Mouse (Mus musculus): ENCODE data around the gene Veph1. TPM values are rescaled to one million over a fixed set of nuclear protein-coding genes. Genes with fewer than 3 reads are reported as not detected.

Veph1 gene
- polyA plus RNA-seq, 1 experiment, result 7.7 TPM

DNA sequence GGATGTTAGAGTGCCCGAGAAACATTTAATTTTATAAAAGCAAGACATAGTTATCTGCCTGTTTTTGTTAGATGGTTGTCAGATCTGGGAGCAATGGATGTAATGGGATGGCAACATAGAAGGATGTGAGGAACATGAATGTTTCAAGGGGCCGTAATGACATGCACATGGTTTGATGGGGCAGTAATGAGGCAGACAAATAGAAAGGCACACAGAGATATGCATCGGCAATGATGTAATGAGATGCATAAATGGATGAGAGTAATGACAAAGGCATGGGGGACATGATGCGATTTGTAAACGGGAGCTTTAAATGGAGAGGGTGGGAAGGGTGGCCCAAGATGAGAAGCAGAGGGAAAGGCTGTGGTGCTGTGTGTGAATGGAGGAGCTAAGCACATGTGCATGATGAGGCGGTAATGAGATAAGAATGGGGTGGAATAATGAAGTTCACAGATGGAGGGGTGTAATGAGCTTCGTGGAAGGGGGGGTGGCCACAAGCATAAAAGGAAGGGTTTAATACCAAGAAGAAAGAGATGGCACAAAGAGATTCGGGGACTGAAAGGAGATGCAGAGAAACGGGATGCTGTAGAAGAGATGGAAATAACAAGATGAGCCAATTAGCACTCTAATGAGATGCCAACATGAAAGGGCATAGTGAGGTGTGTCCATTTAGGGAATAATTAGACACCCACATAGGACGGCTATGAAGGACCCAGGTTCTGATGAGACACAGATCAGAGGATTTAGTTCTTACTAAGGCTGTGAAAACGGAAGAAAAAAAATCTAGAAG lies 194.6 kb downstream of the Veph1 start:
- TF ChIP-seq POLR2A (IDR thresholded peaks at IDR 0.05; ENCODE audit: low read depth, low read length), result no peak
- TF ChIP-seq CTCF (conservative IDR thresholded peaks at IDR 0.05; ENCODE audit: insufficient read depth, insufficient read length, low read depth, low read length), result no peak
- 79% methylated on average over 11 of the region's 11 CpGs for WGBS
- DNase-seq, result no peak
- no peak overlapping the region for H3K4me3 ChIP-seq (ENCODE audit: insufficient read depth, low read depth, low read length)
- H3K4me1 ChIP-seq (ENCODE audit: control insufficient read depth, insufficient read depth, low read length), result no peaks in the 10 kb centered on the region; the same call in 1 of the 2 replicates
- no peaks in the 10 kb centered on the region; the same call in 1 of the 2 replicates for H3K36me3 ChIP-seq (ENCODE audit: control insufficient read depth, insufficient read depth, low read length)
- no peaks in the 10 kb centered on the region for H3K27me3 ChIP-seq (replicated peaks; ENCODE audit: control insufficient read depth, insufficient read depth, low read length)
- no peak overlapping the region for H3K27ac ChIP-seq (ENCODE audit: insufficient read depth, low read depth, low read length)

DNA sequence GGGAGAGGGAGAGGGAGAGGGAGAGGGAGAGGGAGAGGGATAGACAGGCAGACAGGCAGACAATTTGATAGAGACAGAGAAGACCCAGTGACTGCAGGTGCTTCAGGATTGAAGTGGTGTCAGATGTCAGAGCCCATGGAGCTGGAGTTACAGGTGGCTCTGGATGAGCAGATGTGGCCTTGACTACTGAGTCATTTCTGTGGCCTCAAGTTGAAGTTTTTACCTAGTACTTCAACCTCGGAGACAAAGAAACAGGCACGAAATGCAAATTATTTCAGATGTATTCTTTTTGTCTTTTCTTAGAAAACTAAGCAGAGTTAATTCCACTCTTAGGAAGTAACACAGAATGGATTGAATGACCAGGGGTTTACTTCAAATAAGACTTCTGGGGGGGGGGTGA lies 195.6 kb downstream of the Veph1 start:
- no peak for TF ChIP-seq POLR2A (IDR thresholded peaks at IDR 0.05; ENCODE audit: low read depth, low read length)
- TF ChIP-seq CTCF (conservative IDR thresholded peaks at IDR 0.05; ENCODE audit: insufficient read depth, insufficient read length, low read depth, low read length), result no peak
- Histone ChIP-seq H3K4me1 (ENCODE audit: control insufficient read depth, insufficient read depth, low read length) (no peaks in the 10 kb centered on the region; the same call in 1 of the 2 replicates), H3K4me3 (ENCODE audit: insufficient read depth, low read depth, low read length) (no peak overlapping the region), H3K36me3 (ENCODE audit: control insufficient read depth, insufficient read depth, low read length) (no peaks in the 10 kb centered on the region; the same call in 1 of the 2 replicates), H3K27me3 (replicated peaks; ENCODE audit: control insufficient read depth, insufficient read depth, low read length) (no peaks in the 10 kb centered on the region), H3K27ac (ENCODE audit: insufficient read depth, low read depth, low read length) (no peak overlapping the region)
- WGBS, result 82% methylated on average over 2 of the region's 2 CpGs
- DNase-seq, result no peak

DNA sequence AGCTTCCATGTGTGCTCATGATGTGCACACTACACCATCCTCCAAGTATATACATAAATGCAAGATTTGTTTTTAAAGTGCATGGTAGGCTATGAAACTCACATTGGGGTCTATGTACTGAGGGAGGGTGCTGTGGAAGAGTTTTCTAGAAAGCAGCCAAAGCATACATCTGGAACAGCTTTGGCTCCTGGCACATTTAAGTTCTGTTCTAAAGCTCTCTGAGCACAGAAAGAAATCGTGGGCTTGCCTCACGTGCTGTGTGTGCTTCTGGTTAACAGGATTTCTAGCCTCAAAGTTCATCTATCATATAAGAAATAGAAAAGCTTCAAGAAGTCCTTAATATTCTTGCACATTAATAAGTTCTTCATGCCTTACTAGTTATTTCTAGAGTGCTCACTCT lies 204.9 kb downstream of the Veph1 start:
- DNase-seq, result no peak
- 82% methylated on average over 2 of the region's 2 CpGs for WGBS
- no peaks in the 10 kb centered on the region for H3K4me1 ChIP-seq (ENCODE audit: control insufficient read depth, insufficient read depth, low read length)
- no peak overlapping the region for H3K4me3 ChIP-seq (ENCODE audit: insufficient read depth, low read depth, low read length)
- H3K36me3 ChIP-seq (ENCODE audit: control insufficient read depth, insufficient read depth, low read length), result 0 out of 2 replicates have a peak, but pooled peaks cover 3% of the 10 kb centered on the region
- H3K27me3 ChIP-seq (replicated peaks; ENCODE audit: control insufficient read depth, insufficient read depth, low read length), result no peaks in the 10 kb centered on the region
- no peak overlapping the region for H3K27ac ChIP-seq (ENCODE audit: insufficient read depth, low read depth, low read length)
- TF ChIP-seq POLR2A (IDR thresholded peaks at IDR 0.05; ENCODE audit: low read depth, low read length) (no peak), CTCF (conservative IDR thresholded peaks at IDR 0.05; ENCODE audit: insufficient read depth, insufficient read length, low read depth, low read length) (no peak)

DNA sequence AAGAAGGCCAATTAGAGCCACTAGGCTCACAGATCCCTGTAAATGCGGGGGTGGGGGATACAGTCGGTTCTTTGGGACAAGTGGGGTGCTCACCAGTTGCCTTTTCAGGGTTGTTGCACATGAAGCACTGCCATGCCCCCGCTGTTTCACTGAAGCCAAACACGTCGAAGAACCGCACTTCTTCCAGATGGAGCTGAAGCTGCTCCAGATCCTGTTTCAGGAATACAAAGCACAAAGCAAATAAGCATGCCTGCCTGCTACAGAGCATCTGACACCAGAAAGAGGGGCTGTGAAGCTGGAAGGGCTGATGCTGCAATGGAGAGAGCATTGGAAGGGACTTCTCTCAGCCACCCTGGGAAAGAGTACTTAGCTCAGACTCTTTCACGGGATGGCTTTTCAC lies 209.0 kb downstream of the Veph1 start:
- H3K36me3 ChIP-seq (ENCODE audit: control insufficient read depth, insufficient read depth, low read length), result 0 out of 2 replicates have a peak, but pooled peaks cover 3% of the 10 kb centered on the region
- no peak overlapping the region for H3K27ac ChIP-seq (ENCODE audit: insufficient read depth, low read depth, low read length)
- no peaks in the 10 kb centered on the region for H3K4me1 ChIP-seq (ENCODE audit: control insufficient read depth, insufficient read depth, low read length)
- TF ChIP-seq POLR2A (IDR thresholded peaks at IDR 0.05; ENCODE audit: low read depth, low read length), result no peak
- TF ChIP-seq CTCF (conservative IDR thresholded peaks at IDR 0.05; ENCODE audit: insufficient read depth, insufficient read length, low read depth, low read length), result no peak
- no peak for DNase-seq
- H3K27me3 ChIP-seq (replicated peaks; ENCODE audit: control insufficient read depth, insufficient read depth, low read length), result no peaks in the 10 kb centered on the region
- WGBS, result 79% methylated on average over 7 of the region's 7 CpGs
- H3K4me3 ChIP-seq (ENCODE audit: insufficient read depth, low read depth, low read length), result no peak overlapping the region

DNA sequence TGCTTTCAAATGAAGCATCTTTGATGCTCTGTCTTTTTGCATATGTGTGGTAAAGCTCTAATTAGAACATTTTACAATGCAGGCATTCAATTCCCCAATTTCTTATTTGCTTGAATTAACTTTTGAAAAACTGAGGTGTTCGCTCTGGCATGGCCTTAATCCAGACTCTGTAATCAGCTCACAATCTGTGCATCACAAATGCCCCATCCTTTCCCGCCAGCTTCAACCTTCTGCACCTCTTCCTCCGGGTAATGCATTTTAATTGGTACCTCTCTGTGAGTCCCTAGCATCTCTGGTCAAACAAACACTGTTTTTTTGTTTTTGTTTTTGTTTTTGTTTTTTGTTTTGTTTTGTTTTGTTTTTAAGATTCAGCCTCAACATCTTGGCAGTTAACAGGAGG lies 212.8 kb downstream of the Veph1 start:
- no peak overlapping the region for H3K4me3 ChIP-seq (ENCODE audit: insufficient read depth, low read depth, low read length)
- no peak overlapping the region for H3K27ac ChIP-seq (ENCODE audit: insufficient read depth, low read depth, low read length)
- no peaks in the 10 kb centered on the region for H3K4me1 ChIP-seq (ENCODE audit: control insufficient read depth, insufficient read depth, low read length)
- TF ChIP-seq POLR2A (IDR thresholded peaks at IDR 0.05; ENCODE audit: low read depth, low read length), result no peak
- no peak for TF ChIP-seq CTCF (conservative IDR thresholded peaks at IDR 0.05; ENCODE audit: insufficient read depth, insufficient read length, low read depth, low read length)
- 0 out of 2 replicates have a peak, but pooled peaks cover 3% of the 10 kb centered on the region for H3K36me3 ChIP-seq (ENCODE audit: control insufficient read depth, insufficient read depth, low read length)
- no peak for DNase-seq
- H3K27me3 ChIP-seq (replicated peaks; ENCODE audit: control insufficient read depth, insufficient read depth, low read length), result no peaks in the 10 kb centered on the region
- 96% methylated on average over 3 of the region's 3 CpGs for WGBS

DNA sequence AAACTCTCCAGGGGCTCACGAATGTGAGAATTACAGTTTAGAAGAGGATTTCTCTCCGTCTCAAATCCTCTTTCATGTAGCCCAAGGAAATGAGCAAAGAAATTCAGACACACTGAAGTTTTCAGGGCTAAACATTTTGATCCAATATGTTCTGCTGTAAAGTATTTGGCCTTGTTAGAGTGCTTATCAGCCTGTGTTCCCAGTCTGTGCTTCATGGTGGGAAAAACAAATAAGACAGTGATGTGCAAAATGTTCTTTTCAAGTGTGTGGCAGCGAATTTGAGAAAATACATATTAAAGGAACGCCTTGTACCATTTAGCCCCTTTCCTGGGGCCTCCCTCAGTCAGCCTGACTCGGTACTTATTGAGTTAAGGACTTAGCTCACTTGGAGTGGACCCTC lies 213.2 kb downstream of the Veph1 start:
- DNase-seq, result no peak
- 0 out of 2 replicates have a peak, but pooled peaks cover 3% of the 10 kb centered on the region for H3K36me3 ChIP-seq (ENCODE audit: control insufficient read depth, insufficient read depth, low read length)
- H3K4me1 ChIP-seq (ENCODE audit: control insufficient read depth, insufficient read depth, low read length), result no peaks in the 10 kb centered on the region
- no peak overlapping the region for H3K4me3 ChIP-seq (ENCODE audit: insufficient read depth, low read depth, low read length)
- 73% methylated on average over 5 of the region's 5 CpGs for WGBS
- TF ChIP-seq POLR2A (IDR thresholded peaks at IDR 0.05; ENCODE audit: low read depth, low read length) (no peak), CTCF (conservative IDR thresholded peaks at IDR 0.05; ENCODE audit: insufficient read depth, insufficient read length, low read depth, low read length) (no peak)
- H3K27ac ChIP-seq (ENCODE audit: insufficient read depth, low read depth, low read length), result no peak overlapping the region
- no peaks in the 10 kb centered on the region for H3K27me3 ChIP-seq (replicated peaks; ENCODE audit: control insufficient read depth, insufficient read depth, low read length)

DNA sequence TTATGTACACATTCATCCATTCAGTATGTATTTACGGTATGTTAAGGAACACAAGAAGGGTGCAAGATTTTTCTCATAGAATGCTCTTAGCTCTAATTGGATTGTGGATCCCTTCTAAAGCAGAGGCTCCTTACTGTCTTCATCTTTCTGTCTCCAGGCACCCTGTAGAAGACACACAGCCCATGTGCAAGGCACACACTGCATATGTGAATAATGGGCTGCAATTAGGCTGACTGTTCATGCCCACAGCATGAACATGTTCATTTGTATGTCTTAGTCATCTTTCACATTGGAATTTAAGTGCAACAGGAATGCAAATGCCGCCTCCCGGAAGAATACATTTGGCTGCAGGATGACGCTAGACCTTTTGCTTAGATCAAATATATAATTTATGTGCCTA lies 213.7 kb downstream of the Veph1 start:
- DNase-seq, result no peak
- Histone ChIP-seq H3K4me3 (ENCODE audit: insufficient read depth, low read depth, low read length) (no peak overlapping the region), H3K4me1 (ENCODE audit: control insufficient read depth, insufficient read depth, low read length) (no peaks in the 10 kb centered on the region), H3K36me3 (ENCODE audit: control insufficient read depth, insufficient read depth, low read length) (0 out of 2 replicates have a peak, but pooled peaks cover 3% of the 10 kb centered on the region), H3K27ac (ENCODE audit: insufficient read depth, low read depth, low read length) (no peak overlapping the region), H3K27me3 (replicated peaks; ENCODE audit: control insufficient read depth, insufficient read depth, low read length) (no peaks in the 10 kb centered on the region)
- WGBS, result 85% methylated on average over 4 of the region's 4 CpGs
- no peak for TF ChIP-seq POLR2A (IDR thresholded peaks at IDR 0.05; ENCODE audit: low read depth, low read length)
- no peak for TF ChIP-seq CTCF (conservative IDR thresholded peaks at IDR 0.05; ENCODE audit: insufficient read depth, insufficient read length, low read depth, low read length)
